Mouse (Mus musculus) cerebellum, adult 2 months (tissue): Measurements from ENCODE around the gene Serinc2.

Experiments used
- CTCF ChIP-seq: fragments of 200-500 bp; IDR thresholded peaks from 2 replicates; pipeline ENCODE4 v1.5.1; 2011; ENCODE audit warnings: low read depth, mild to moderate bottlenecking, control low read depth, low read length, moderate library complexity, borderline replicate concordance; ENCODE audit not compliant: insufficient read depth
- POLR2A ChIP-seq: fragments of 200-500 bp; IDR thresholded peaks from 2 replicates; pipeline ENCODE4 v1.6.1; 2011; ENCODE audit warnings: low read length, control low read depth, borderline replicate concordance; ENCODE audit not compliant: insufficient read depth

- TF ChIP-seq CTCF (no peak), POLR2A (no peak)
Observed at GRCm38 (mm10) chr4:130237607-130238006, 41.4 kb downstream of the Serinc2 start.
